Mouse (Mus musculus) limb, embryonic 15.5 days (tissue): ENCODE measurements at regions not wholly inside any gene's neighbourhood (a gene's known extent, or its start where the extent isn't known, plus 50 kb on each side); places are given as distances from the start of the nearest gene placed in this dataset.
A peak's percentile ranks its signal among the peaks of the same experiment; 100 is the strongest.

Source experiments
- ATAC-seq: fragments of 200-750 bp; cut with Nextera tagmentation; 2 replicates; pipeline ENCODE4 v1.8.0; 2017; ENCODE audit warnings: low read depth, moderate TSS enrichment; ENCODE audit not compliant: insufficient number of reproducible peaks, low FRiP score, low TSS enrichment
- H3K27ac ChIP-seq: fragments of 300-500 bp; sonication (generic); 2 replicates; pipeline ENCODE4 v1.5.1; 2015; ENCODE audit warnings: moderate library complexity, mild to moderate bottlenecking, inconsistent platforms
- H3K27me3 ChIP-seq: fragments of 300-500 bp; sonication (generic); 2 replicates; pipeline ENCODE4 v1.6.1; 2015; ENCODE audit warnings: inconsistent platforms
- H3K36me3 ChIP-seq: fragments of 300-500 bp; sonication (generic); 2 replicates; pipeline ENCODE4 v1.6.1; 2015; ENCODE audit warnings: inconsistent platforms
- H3K4me1 ChIP-seq: fragments of 300-500 bp; sonication (generic); 2 replicates; pipeline ENCODE4 v1.6.1; 2015; ENCODE audit warnings: inconsistent platforms
- H3K4me2 ChIP-seq: fragments of 300-500 bp; sonication (generic); 2 replicates; pipeline ENCODE4 v1.6.1; 2015; ENCODE audit warnings: mild to moderate bottlenecking, inconsistent platforms
- H3K4me3 ChIP-seq: fragments of 300-500 bp; sonication (generic); 2 replicates; pipeline ENCODE4 v1.5.1; 2015; ENCODE audit warnings: mild to moderate bottlenecking, inconsistent platforms
- H3K9ac ChIP-seq: fragments of 300-500 bp; sonication (generic); 2 replicates; pipeline ENCODE4 v1.6.1; 2015; ENCODE audit warnings: inconsistent platforms
- H3K9me3 ChIP-seq: fragments of 300-500 bp; sonication (generic); 2 replicates; pipeline ENCODE4 v1.6.1; 2016; ENCODE audit warnings: inconsistent platforms
- WGBS: fragments of 180-500 bp; shearing (Covaris S2); methylation state at CpG from one replicate; pipeline ENCODE4 v1.1.7; 2015; 5-methylcytosine and 5-hydroxymethylcytosine counted together

- H3K4me2 ChIP-seq = no peak overlapping the region
- no peak for ATAC-seq
- H3K9ac ChIP-seq = no peak overlapping the region
- no peak overlapping the region for H3K27ac ChIP-seq
- no peak overlapping the region for H3K4me3 ChIP-seq
- no peaks in the 10 kb centered on the region for H3K4me1 ChIP-seq
- WGBS = 77% methylated on average over 3 of the region's 3 CpGs
- no peaks in the 10 kb centered on the region for H3K9me3 ChIP-seq
- H3K36me3 ChIP-seq = no peaks in the 10 kb centered on the region
- no peaks in the 10 kb centered on the region for H3K27me3 ChIP-seq
These were observed 167.2 kb downstream of the Lrig3 start for GRCm38 (mm10) chr10:126133188-126133587.

GRCm38 (mm10) chr10:126133957-126134356 is 168.0 kb downstream of the Lrig3 start:
- Histone ChIP-seq H3K9me3 (no peaks in the 10 kb centered on the region), H3K27me3 (no peaks in the 10 kb centered on the region), H3K4me1 (peaks cover 3% of the 10 kb centered on the region; the same call in 1 of the 2 replicates), H3K36me3 (no peaks in the 10 kb centered on the region), H3K9ac (no peak overlapping the region), H3K4me3 (no peak overlapping the region), H3K4me2 (no peak overlapping the region), H3K27ac (no peak overlapping the region)
- no peak for ATAC-seq

GRCm38 (mm10) chr10:126138585-126138984 is 172.6 kb downstream of the Lrig3 start:
- Histone ChIP-seq H3K4me2 (no peak overlapping the region), H3K4me1 (peaks cover 20% of the 10 kb centered on the region), H3K9me3 (no peaks in the 10 kb centered on the region), H3K36me3 (no peaks in the 10 kb centered on the region), H3K27me3 (no peaks in the 10 kb centered on the region), H3K27ac (peak overlapping the region; percentile 50), H3K4me3 (no peak overlapping the region), H3K9ac (no peak overlapping the region)
- 0 out of 2 replicates have a peak, but pooled peaks have one; percentile 27 for ATAC-seq
- WGBS = 53% methylated on average over 12 of the region's 12 CpGs

DNA sequence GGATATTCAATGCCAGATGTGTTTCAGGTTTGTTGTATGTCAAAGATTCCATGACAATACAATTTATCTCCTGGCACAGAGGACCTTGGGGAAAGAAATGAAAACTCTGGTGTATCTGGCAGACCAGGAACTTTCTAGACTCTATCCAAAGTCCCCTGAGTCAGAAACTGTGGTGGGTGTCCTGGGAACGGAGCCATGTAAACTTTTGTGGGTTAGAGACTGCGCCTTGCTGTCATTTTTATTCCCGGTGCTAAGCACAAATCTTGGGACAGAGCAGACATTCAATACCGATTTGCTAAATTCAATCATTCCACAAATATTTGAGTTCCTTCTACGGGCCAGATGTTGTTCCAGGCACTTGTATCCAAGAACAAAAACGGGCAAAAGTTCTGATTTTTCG is 175.6 kb downstream of the Lrig3 start:
- Histone ChIP-seq H3K4me1 (peaks cover 30% of the 10 kb centered on the region), H3K27ac (peak overlapping the region; percentile 75), H3K27me3 (no peaks in the 10 kb centered on the region), H3K36me3 (no peaks in the 10 kb centered on the region), H3K9ac (no peak overlapping the region), H3K4me3 (no peak overlapping the region), H3K4me2 (peak overlapping the region; percentile 24), H3K9me3 (no peaks in the 10 kb centered on the region)
- no peak for ATAC-seq
- 20% methylated on average over 7 of the region's 7 CpGs for WGBS

DNA sequence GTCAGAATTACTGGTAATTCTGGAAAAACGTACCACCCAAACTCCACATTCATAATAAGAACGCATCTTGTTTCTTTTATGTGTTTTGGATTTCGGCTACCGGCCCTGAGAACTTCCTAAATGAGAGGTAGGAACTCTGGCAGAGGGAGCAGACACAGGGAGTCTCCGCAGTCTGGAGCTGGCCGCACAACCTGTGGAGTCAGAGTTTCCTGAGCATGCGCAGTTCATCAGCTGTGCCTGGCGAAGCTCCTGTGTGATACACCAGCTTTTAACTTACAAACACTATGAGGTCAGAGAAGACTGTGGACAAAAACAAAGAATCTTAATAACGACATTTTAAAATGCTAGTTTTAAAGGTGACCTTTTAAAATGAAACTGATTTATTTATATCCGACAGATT is 177.9 kb downstream of the Lrig3 start:
- H3K27ac ChIP-seq = peak overlapping the region; percentile 89

GRCm38 (mm10) chr10:126144609-126145202 is 178.7 kb downstream of the Lrig3 start:
- peak overlapping the region; percentile 89 for H3K27ac ChIP-seq
- H3K27me3 ChIP-seq = no peaks in the 10 kb centered on the region
- H3K4me3 ChIP-seq = peak overlapping the region; percentile 17
- no peaks in the 10 kb centered on the region for H3K36me3 ChIP-seq
- H3K4me2 ChIP-seq = peak overlapping the region; percentile 38
- 0 out of 2 replicates have a peak, but pooled peaks have one; percentile 22 for ATAC-seq
- no peak overlapping the region for H3K9ac ChIP-seq
- 17% methylated on average over 12 of the region's 12 CpGs for WGBS
- no peaks in the 10 kb centered on the region for H3K9me3 ChIP-seq
- peaks cover 27% of the 10 kb centered on the region for H3K4me1 ChIP-seq

More for the DNA sequence above, 177.9 kb downstream of the Lrig3 start:
- peak overlapping the region; percentile 38 for H3K4me2 ChIP-seq
- 41% methylated on average over 10 of the region's 10 CpGs for WGBS
- H3K4me3 ChIP-seq = peak overlapping the region; percentile 3; the same call in 1 of the 2 replicates
- H3K9ac ChIP-seq = no peak overlapping the region
- no peaks in the 10 kb centered on the region for H3K9me3 ChIP-seq
- H3K4me1 ChIP-seq = peaks cover 27% of the 10 kb centered on the region
- H3K36me3 ChIP-seq = no peaks in the 10 kb centered on the region
- no peaks in the 10 kb centered on the region for H3K27me3 ChIP-seq
- no peak for ATAC-seq

DNA sequence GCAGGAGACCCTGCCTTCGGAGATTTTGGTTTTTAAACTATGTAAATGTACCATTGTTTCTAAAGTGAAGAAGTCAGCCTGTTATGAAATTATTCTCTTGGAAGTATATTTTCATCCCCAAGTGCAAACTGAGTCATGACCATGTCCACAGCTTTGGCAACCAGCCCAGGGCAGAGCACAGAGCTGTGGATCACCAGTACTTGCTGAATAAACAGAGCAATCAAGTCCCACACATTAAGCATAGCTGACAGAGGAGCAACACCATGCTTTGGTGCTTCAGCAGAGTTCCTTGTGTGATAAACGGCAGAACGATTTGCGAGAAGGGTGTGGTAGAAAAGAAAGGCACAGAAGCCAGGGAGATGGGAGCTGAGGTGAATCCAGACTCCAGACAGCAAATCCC is 191.3 kb downstream of the Lrig3 start:
- no peak for ATAC-seq
- Histone ChIP-seq H3K4me3 (no peak overlapping the region), H3K27me3 (no peaks in the 10 kb centered on the region), H3K9ac (no peak overlapping the region), H3K36me3 (no peaks in the 10 kb centered on the region), H3K4me2 (no peak overlapping the region), H3K4me1 (peaks cover 9% of the 10 kb centered on the region; the same call in 1 of the 2 replicates), H3K27ac (no peak overlapping the region), H3K9me3 (no peaks in the 10 kb centered on the region)
- 52% methylated on average over 4 of the region's 4 CpGs for WGBS

DNA sequence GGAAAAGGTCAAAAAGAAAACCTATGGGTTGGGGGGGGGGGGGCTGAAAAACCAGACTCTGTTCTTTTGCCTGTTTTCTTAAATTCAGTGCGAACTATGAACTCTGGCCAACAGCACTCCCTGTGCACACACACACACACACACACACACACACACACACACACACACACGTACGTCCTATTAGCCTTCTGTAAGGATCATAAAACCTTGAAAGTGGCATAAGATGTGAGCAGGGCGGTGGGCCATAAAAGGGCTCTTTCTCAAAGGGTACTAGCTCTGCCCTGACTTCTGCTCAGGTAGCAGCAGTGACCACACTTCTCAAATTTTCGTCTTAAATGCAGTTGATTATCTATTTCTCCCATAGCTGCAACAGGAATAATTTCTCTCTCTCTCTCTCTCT is 199.2 kb downstream of the Lrig3 start:
- Histone ChIP-seq H3K4me3 (no peak overlapping the region), H3K9ac (no peak overlapping the region), H3K27ac (no peak overlapping the region), H3K4me1 (peaks cover 9% of the 10 kb centered on the region), H3K9me3 (no peaks in the 10 kb centered on the region), H3K36me3 (no peaks in the 10 kb centered on the region), H3K4me2 (no peak overlapping the region), H3K27me3 (peaks cover 4% of the 10 kb centered on the region; the same call in 1 of the 2 replicates)
- 66% methylated on average over 5 of the region's 5 CpGs for WGBS
- ATAC-seq = no peak

- peaks cover 9% of the 10 kb centered on the region for H3K4me1 ChIP-seq
- 41% methylated on average over 25 of the region's 25 CpGs for WGBS
- H3K9me3 ChIP-seq = no peaks in the 10 kb centered on the region
- peaks cover 4% of the 10 kb centered on the region; the same call in 1 of the 2 replicates for H3K27me3 ChIP-seq
- no peaks in the 10 kb centered on the region for H3K36me3 ChIP-seq
- no peak overlapping the region for H3K9ac ChIP-seq
- peak overlapping the region; percentile 13 for H3K4me3 ChIP-seq
- ATAC-seq = no peak
- no peak overlapping the region for H3K27ac ChIP-seq
- H3K4me2 ChIP-seq = peak overlapping the region; percentile 33
These were observed 203.3 kb downstream of the Lrig3 start for GRCm38 (mm10) chr10:126169095-126169873.

GRCm38 (mm10) chr10:126169874-126170163 is 203.9 kb downstream of the Lrig3 start:
- no peak overlapping the region for H3K27ac ChIP-seq
- WGBS = 51% methylated on average over 5 of the region's 5 CpGs
- peaks cover 4% of the 10 kb centered on the region; the same call in 1 of the 2 replicates for H3K27me3 ChIP-seq
- peak overlapping the region; percentile 33 for H3K4me2 ChIP-seq
- no peak overlapping the region for H3K9ac ChIP-seq
- no peaks in the 10 kb centered on the region for H3K9me3 ChIP-seq
- peaks cover 9% of the 10 kb centered on the region for H3K4me1 ChIP-seq
- no peaks in the 10 kb centered on the region for H3K36me3 ChIP-seq
- 0 out of 2 replicates have a peak overlapping the region, but pooled peaks have one; percentile 13 for H3K4me3 ChIP-seq
- no peak for ATAC-seq

DNA sequence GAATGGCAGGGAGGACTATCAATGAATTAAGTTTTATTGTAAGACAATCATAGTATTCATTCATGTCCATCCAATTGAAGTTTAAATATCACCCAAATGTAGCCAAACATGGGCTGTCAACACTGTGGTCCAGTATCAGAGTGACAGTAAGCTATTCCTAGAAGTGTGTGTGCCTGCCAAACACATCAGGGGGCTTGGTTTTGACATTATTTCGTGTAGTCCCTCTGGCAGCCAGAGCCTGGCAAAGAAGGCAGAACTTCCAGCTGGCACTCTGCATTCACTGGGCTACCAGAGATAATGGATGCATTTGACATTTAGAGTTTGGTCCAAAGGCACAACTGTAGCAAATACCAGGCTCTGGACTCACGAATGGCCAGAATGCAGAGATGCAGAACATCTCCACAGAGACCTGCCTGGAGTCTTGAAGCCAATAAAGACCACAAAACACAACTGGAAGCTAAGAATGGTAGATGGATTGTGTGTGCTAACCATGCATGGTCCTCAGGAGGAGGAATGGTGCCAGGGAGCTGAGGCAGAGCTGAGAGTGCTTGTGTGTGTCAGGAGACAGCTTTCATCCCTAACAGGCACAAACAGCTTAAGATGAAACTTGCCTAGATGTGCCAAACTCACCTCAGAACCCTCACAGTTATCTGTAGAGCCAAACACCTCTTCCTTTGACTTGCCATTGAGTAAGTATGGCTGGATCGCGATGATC is 210.9 kb downstream of the Lrig3 start:
- Histone ChIP-seq H3K36me3 (no peaks in the 10 kb centered on the region), H3K4me3 (no peak overlapping the region), H3K9me3 (no peaks in the 10 kb centered on the region), H3K9ac (no peak overlapping the region), H3K4me1 (no peaks in the 10 kb centered on the region), H3K4me2 (no peak overlapping the region), H3K27ac (no peak overlapping the region), H3K27me3 (no peaks in the 10 kb centered on the region)
- ATAC-seq = no peak
- WGBS = 82% methylated on average over 4 of the region's 4 CpGs

- Histone ChIP-seq H3K36me3 (no peaks in the 10 kb centered on the region), H3K27me3 (no peaks in the 10 kb centered on the region), H3K9me3 (0 out of 2 replicates have a peak, but pooled peaks cover 5% of the 10 kb centered on the region), H3K27ac (no peak overlapping the region), H3K9ac (no peak overlapping the region), H3K4me2 (no peak overlapping the region), H3K4me1 (no peaks in the 10 kb centered on the region), H3K4me3 (no peak overlapping the region)
- ATAC-seq = no peak
- WGBS = 82% methylated on average over 2 of the region's 2 CpGs
These were observed 216.4 kb downstream of the Lrig3 start for GRCm38 (mm10) chr10:126182386-126182785.
